Mouse (Mus musculus) cerebellum, postnatal 10 days (tissue): ENCODE measurements around the gene Fars2.
"Not testable (repeated sequence)": the region's sequence is repeated elsewhere in the genome, so short reads cannot be mapped to it uniquely, and the experiment has no call there.

Experiments used
- DNase-seq, 2 experiments: peaks; one replicate each; pipeline ENCODE4 v3.0.0; 2021; ENCODE audit warnings: mixed read lengths in 2 of 2

Fars2 gene

GRCm38 (mm10) chr13:36145601-36146000 lies 28.4 kb downstream of the Fars2 start:
- DNase-seq: no peak

- DNase-seq: peak; percentile 17 to 40
Observed at GRCm38 (mm10) chr13:36149175-36149939, 32.1 kb downstream of the Fars2 start.

GRCm38 (mm10) chr13:36150272-36150671 lies 33.1 kb downstream of the Fars2 start:
- no peak for DNase-seq

GRCm38 (mm10) chr13:36152728-36153498 lies 35.7 kb downstream of the Fars2 start:
- peak; percentile 50 to 62 for DNase-seq

GRCm38 (mm10) chr13:36156340-36156931 lies 39.2 kb downstream of the Fars2 start:
- peak; percentile 52 to 57 for DNase-seq

- no peak for DNase-seq
Observed at GRCm38 (mm10) chr13:36163411-36163810, 46.2 kb downstream of the Fars2 start.

GRCm38 (mm10) chr13:36163898-36164297 lies 46.7 kb downstream of the Fars2 start:
- no peak for DNase-seq

- DNase-seq: not testable (repeated sequence)
Observed at GRCm38 (mm10) chr13:36172981-36173380, 55.8 kb downstream of the Fars2 start.

- DNase-seq: no peak
Observed at GRCm38 (mm10) chr13:36174101-36174500, 56.9 kb downstream of the Fars2 start.

GRCm38 (mm10) chr13:36174772-36175171 lies 57.6 kb downstream of the Fars2 start:
- no peak for DNase-seq

- DNase-seq: no peak
Observed at GRCm38 (mm10) chr13:36181231-36181630, 64.0 kb downstream of the Fars2 start.

GRCm38 (mm10) chr13:36190577-36190976 lies 73.4 kb downstream of the Fars2 start:
- DNase-seq: no peak

- DNase-seq: peak; percentile 20 to 29
Observed at GRCm38 (mm10) chr13:36193484-36194113, 76.4 kb downstream of the Fars2 start.

GRCm38 (mm10) chr13:36199288-36199687 lies 82.1 kb downstream of the Fars2 start:
- no peak for DNase-seq

- no peak for DNase-seq
Observed at GRCm38 (mm10) chr13:36200453-36200852, 83.2 kb downstream of the Fars2 start.

GRCm38 (mm10) chr13:36202496-36202895 lies 85.3 kb downstream of the Fars2 start:
- no peak for DNase-seq

- DNase-seq: no peak
Observed at GRCm38 (mm10) chr13:36203014-36203413, 85.8 kb downstream of the Fars2 start.

GRCm38 (mm10) chr13:36204320-36204719 lies 87.1 kb downstream of the Fars2 start:
- DNase-seq: no peak

- no peak for DNase-seq
Observed at GRCm38 (mm10) chr13:36210965-36211364, 93.8 kb downstream of the Fars2 start.

- DNase-seq: no peak
Observed at GRCm38 (mm10) chr13:36214056-36214455, 96.8 kb downstream of the Fars2 start.

- no peak for DNase-seq
Observed at GRCm38 (mm10) chr13:36216005-36216404, 98.8 kb downstream of the Fars2 start.

- DNase-seq: no peak
Observed at GRCm38 (mm10) chr13:36218347-36218746, 101.1 kb downstream of the Fars2 start.

- DNase-seq: no peak
Observed at GRCm38 (mm10) chr13:36219506-36219905, 102.3 kb downstream of the Fars2 start.
